9 mouse cellular contexts compared by ENCODE assay signal in the genomic region with DNA sequence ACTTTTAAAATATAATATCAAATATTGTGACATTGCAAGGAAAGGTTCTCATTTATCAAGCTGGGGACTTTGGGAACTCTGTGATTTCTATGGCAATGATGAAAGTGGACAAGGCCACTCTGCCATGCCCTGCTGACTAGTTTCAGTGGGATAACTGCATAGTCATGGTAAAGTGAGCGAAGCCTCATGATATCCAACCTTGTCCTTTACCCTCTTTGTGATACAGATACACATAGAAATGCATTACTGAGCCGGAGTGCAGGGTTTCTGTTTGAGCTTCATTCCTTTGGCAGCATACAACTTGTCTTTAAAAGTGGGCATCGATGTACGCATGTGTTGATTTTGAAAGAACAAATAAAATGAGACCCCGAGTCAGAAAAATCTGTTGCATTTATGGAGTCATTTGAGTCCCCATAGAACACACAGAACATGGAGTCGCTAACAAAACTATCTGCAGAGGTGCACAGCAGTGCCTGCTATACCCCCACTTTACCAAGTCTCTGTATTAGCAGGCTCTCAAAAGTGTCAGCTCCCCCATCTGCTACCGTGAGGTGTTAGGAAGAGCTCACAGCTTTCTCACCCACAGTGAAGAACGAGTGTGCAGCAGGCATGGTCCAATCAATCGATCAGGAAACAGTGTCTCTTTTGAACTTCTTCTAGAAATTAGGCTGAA.
DNase-seq lines count a peak whose midpoint lies in the region; ATAC-seq lines count a peak whose summit lies in the region.
"Had no signal": no experiment of that assay in that cellular context is flagged by ENCODE, and none has a peak within 500 bp of the region (broad histone marks: within the 10 kb centered on the region; RNA-seq: fewer than 3 reads in every experiment).

No protein-coding gene starts in this region.

- no peak overlapping the region for H3K4me3 ChIP-seq in heart, embryonic 12.5 days
- no peak overlapping the region for H3K4me3 ChIP-seq in hindbrain, embryonic 15.5 days

- whole genome bisulfite sequencing in heart, embryonic 12.5 days, result 72% methylated on average over 9 of the region's 9 CpGs
- 71% methylated on average over 9 of the region's 9 CpGs for WGBS in hindbrain, embryonic 15.5 days

- H3K36me3 ChIP-seq in heart, embryonic 12.5 days, result no peaks in the 10 kb centered on the region
- H3K36me3 ChIP-seq in hindbrain, embryonic 15.5 days, result no peaks in the 10 kb centered on the region

- no peaks in the 10 kb centered on the region for H3K27me3 ChIP-seq in heart, embryonic 12.5 days (replicated peaks)
- H3K27me3 ChIP-seq in hindbrain, embryonic 15.5 days, result no peaks in the 10 kb centered on the region

- peaks cover 37% of the 10 kb centered on the region for H3K4me1 ChIP-seq in heart, embryonic 12.5 days (replicated peaks)
- peaks cover 23% of the 10 kb centered on the region for H3K4me1 ChIP-seq in hindbrain, embryonic 15.5 days (replicated peaks)

- no peaks in the 10 kb centered on the region for H3K9me3 ChIP-seq in heart, embryonic 12.5 days (replicated peaks)
- no peaks in the 10 kb centered on the region for H3K9me3 ChIP-seq in hindbrain, embryonic 15.5 days

- DNase-seq in heart, postnatal 4 days, result no peak
- peak; percentile 57 for DNase-seq in brain, adult 2 months (ENCODE audit: low read depth, low spot score)
- DNase-seq in cerebellum, postnatal 10 days, result no peak
- DNase-seq in layer of hippocampus, adult 11-12 months (ENCODE audit: low spot score), result no peak
- DNase-seq: kidney, postnatal 10 days had no signal

- no peak for ATAC-seq in heart, embryonic 12.5 days (ENCODE audit: insufficient number of reproducible peaks, low FRiP score)
- ATAC-seq in hindbrain, embryonic 15.5 days (ENCODE audit: low FRiP score, low read depth), result no peak; the same call in 1 of the 2 replicates
- peak; percentile 18; the same call in 1 of the 2 replicates for ATAC-seq in megakaryocyte, adult 5-6 weeks (ENCODE audit: poor library complexity, severe bottlenecking)
- no peak for ATAC-seq in inflammation-experienced regulatory T-cells, adult 6 months

- 0 out of 2 replicates have a peak overlapping the region, but pooled peaks have one; percentile 5 for H3K9ac ChIP-seq in heart, embryonic 12.5 days
- no peak overlapping the region for H3K9ac ChIP-seq in hindbrain, embryonic 15.5 days

- peak overlapping the region; percentile 42 for H3K4me2 ChIP-seq in heart, embryonic 12.5 days
- H3K4me2 ChIP-seq in hindbrain, embryonic 15.5 days, result peak overlapping the region; percentile 3; the same call in 1 of the 2 replicates

- H3K27ac ChIP-seq in heart, embryonic 12.5 days (ENCODE audit: poor library complexity, severe bottlenecking), result no peak overlapping the region
- H3K27ac ChIP-seq in hindbrain, embryonic 15.5 days (replicated peaks), result no peak overlapping the region
